Mouse (Mus musculus): ENCODE measurements around the gene Slc38a3.

DNA sequence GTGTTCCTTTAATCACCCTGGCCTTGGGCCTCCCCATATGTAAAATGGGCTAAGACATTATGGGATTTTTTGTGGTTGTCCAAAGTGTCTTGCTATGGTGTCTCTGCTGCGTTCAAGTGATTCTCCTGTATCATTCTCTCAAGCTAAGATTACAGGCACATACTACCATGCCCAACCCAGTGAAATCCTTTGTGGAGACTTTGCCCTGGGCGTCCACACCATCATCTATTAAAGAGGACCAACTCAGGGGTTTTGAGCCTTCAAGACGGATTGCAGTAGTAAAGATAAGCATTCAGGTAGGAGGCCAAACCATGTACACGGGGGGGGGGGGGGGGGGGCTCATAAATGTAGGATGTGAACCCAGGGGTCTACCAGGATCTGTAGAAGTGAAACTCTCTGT, 14.7 kb downstream of the Slc38a3 start:
- TF ChIP-seq CTCF (conservative IDR thresholded peaks at IDR 0.05; ENCODE audit: insufficient read depth, insufficient read length, low read depth, low read length) = no peak
- TF ChIP-seq POLR2A (IDR thresholded peaks at IDR 0.05; ENCODE audit: low read depth, low read length) = no peak

Measured in kidney, adult 2 months (tissue).